Mouse (Mus musculus) right cerebral cortex, adult 18-20 months (tissue): ENCODE measurements around the gene Prkar1b.

Source experiments
- DNase-seq: peaks from one replicate; pipeline ENCODE4 v3.0.0; 2022; ENCODE audit warnings: mixed read lengths

Gene Prkar1b

DNA sequence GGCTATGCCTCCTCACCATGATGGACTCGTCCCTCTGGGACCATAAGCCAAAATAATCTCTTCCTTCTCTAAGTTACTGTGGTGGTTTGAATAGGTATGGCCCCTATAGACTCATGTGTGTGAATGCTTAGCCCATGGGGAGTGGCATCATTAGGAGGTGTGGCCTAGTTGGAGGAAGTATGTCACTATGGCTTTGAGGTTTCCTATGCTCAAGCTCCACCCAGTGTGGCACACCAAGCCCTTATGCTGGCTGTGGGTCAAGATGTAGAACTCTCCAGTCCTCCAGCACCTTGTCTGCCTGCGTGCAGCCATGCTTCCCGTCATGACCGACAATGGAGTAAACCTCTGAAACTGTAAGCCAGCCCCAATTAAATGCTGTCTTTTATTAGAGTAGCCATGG lies 4.1 kb downstream of the Prkar1b start:
- DNase-seq: no peak

DNA sequence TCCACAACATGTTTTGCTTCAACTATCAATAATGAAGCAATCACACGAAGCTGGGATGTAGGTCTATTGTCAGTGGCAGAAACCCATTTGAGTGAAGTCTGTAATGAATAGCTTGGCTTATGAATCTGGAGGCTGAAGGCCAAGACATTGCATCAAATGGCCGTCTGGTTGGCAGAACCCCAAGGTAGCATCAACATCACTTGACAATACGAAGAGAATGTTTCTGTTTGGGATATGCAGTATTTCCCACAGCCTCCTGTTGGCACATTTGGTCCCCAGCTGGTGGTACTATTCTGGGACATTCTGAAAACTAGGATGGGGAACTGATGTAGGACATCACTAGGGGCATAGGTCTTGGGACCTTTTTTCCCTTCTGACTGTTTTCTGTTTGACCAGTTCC lies 5.9 kb downstream of the Prkar1b start:
- DNase-seq: no peak

DNA sequence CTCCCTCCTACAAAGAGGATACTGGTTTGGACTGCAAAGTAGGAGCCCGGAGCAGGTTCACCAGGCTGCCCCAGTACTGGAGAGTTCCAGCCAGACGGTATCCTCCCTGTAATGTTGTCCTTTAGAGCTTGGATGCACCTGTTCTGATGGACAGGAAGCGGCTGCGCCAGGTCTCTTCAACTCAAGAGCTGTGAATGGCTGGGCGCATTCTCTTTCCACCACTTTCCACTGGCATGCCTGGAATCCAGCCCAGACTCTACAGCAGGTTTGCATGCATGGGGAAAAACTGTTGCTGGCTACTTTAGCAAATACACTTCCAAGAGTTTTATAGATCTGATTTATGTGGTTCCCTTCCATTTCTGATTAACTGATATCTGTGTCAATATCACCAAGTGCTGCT lies 8.5 kb downstream of the Prkar1b start:
- peak; percentile 57 for DNase-seq

DNA sequence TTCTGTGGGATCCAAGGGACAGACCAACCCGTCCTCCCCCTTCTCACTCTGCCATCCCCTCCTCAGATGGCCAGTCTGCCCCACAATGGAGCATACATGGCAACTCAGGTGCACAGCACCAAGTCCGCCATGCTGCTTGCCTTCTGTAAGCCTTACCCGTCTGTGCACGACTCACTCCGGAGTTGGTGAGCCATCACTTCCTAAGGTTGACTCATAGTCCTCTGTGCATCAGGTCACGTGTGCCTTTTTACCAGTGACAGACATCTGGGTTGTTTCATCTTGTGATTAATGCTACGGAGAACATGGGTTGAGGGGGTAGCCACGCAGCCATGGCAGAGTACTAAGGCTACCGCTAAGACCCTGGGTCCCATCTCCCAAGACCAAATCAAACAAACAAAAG lies 9.2 kb downstream of the Prkar1b start:
- peak; percentile 20 for DNase-seq

DNA sequence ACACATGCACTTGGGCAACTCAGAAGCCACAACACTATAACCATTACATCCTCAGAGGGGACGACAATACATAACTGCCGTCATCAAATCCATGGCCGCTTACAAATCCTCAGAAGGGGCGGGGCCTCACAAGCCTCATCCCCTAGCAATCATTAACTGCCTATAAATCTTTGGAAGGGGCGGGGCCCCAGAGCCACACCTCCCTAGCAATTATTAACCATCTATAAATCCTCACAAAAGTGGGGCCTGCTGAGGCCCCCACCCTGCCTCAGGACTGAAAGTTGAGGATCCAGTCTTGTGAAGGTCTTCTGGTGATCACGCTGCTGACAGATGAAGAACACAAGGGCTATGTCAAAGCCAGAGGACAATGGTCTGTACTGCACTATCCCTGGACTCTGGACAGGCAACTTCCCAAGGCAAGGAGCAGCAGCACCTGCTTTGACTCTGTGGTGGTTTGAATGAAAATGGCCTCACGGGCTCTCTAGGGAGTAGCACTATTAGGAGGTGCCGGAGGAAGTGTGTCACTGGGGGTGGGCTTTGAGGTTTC lies 10.8 kb downstream of the Prkar1b start:
- no peak for DNase-seq

DNA sequence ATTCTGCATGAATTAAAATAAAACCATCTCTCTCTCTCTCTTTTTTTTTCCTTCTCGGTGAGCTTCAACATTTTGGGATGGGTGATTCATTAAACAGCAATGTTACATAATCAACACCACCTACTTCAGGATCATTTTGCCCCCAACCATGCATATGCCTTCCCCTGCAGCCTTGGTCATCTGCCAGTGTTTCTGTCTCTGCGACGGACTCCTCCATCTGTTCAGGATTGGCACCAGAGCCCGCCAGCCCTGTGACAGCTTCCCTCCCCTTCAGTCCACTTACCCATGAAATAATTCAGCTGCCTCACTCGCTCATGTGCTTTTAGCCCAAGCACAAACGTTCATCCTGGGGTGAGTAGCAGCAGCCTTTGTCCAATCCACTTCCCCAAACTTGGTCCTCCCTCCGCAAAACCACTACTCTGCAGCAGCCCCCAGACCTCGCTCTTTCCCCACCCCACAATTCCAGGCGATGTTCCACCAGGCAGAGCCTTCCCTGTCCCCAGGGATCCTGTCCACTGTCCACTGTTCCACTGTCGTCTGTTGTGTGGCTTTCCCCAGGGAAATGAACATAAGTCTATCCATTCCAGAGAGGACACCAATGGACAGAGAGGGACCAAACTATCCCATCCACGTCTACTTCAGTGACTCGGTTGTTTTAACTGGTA lies 11.4 kb downstream of the Prkar1b start:
- peak; percentile 90 for DNase-seq

DNA sequence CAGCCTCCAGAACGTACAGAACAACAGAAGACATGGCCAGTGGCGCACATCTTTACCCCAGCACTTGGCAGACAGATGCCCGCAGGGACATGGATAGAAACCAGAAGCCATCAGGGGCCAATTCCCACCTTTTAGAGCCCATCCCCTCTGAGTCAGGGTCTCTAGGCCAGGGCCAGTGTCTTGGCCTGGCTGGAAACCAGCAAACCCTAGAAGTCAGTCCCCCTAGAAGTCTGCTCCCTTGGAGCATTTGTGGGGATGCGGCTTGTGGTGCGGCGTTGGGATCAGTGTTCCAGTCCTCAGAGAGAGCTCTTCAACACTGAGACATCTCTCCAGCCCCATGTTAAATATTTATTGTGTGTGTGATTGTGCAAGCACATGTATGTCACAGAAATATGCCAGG lies 12.6 kb downstream of the Prkar1b start:
- DNase-seq: no peak

DNA sequence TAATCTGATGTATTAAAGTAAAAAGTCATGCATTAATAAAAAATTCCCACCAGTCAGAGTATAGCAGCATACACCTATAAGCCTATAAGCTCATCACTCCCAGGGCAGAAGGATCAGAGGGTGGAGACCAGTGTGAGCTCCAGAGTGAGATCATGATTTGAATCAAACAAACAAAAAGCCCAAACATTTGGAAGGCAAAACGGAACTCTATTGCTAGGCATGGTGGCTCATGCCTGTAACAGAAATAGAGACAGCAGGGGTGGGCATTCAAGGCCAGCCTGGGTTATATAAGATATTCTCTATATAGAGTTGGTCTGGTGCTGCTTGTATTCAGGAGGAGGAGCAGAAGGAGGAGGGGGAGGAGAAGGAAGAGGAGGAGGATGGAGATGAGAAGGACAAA lies 13.5 kb downstream of the Prkar1b start:
- DNase-seq: peak; percentile 39

DNA sequence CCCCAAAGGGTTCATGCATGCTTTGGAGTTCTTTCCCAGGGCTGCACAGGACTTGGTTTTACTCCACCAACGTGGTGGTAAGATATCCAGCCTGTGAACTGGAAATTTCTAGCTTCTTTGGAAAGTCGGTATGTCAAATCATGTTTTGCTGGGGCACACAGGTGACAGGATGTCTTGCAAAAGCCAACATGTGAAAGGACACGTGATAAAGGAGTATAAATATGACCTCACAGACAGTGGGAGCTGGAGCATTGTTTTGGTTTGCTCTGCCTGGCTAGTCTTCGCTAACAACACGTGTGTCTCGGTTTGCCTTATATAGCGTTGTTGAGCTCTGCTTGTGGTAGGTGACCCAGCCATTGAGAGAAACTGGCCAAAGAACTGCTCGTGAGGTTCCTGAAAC lies 15.3 kb downstream of the Prkar1b start:
- DNase-seq: no peak

DNA sequence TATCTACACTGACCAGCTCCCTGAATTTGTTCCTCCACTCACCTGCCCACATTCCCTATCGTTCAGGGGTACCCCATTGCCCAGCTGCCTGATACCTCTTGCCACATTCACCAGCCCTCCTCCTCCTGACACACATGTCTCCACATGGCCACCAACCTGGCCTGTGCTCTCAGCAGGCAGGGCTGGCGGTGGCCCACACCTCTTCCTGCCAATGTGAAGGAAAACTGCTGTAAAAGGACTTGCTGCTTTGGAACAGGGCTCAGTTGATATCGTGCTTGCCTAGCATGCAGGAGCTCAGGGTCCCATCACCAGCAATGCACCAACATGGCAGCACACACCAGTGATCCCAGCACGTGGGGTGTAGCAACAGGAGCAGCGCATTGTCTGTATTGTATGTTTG lies 19.4 kb downstream of the Prkar1b start:
- DNase-seq: no peak

DNA sequence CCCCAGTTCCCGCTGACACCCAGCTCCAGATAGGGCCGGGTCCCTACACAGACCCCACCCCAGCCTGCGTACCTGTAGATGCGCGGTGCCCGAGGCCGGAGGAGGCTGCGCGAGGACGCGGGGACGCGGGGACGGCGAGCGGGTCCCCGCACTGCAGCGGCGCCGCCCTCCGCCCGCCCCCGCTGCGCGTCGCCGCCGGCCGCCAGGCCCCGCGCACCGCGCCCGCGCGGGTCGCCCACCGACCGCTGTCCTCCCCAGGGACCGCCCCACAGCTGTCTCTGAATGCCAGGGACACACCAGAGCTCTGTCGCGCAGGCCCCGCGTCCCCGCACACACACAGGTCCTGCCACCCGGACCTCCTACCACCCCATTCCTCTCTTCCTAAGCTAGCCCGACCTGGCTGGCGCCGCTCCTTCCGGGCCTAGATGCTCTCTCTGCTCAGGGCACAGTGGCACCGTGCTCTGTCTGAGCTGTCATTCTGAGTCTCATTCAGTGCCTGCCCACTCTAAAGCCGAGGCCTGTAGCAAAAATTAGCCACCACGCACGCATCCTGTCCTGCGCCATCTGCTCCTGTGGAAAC lies 20.1 kb downstream of the Prkar1b start:
- DNase-seq: peak; percentile 80

DNA sequence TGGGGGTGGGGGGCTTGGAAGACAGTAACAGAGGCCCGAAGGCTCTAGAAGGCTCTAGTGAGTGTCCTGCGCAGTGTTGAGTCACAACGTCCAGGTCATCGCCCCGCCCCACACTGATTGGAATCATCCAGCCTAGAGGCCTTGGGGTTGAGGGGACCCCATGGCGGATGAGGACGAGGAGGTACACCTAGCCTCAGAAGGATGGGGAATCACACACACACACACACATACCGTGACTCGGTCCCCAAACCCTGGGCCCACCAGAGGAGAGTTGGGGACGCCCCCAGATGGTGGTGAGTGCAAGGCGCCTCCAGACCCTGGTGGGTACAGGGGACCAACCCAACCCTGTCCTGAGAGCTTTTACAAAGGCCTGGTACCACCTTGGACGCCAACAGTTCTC lies 20.7 kb downstream of the Prkar1b start:
- DNase-seq: no peak

DNA sequence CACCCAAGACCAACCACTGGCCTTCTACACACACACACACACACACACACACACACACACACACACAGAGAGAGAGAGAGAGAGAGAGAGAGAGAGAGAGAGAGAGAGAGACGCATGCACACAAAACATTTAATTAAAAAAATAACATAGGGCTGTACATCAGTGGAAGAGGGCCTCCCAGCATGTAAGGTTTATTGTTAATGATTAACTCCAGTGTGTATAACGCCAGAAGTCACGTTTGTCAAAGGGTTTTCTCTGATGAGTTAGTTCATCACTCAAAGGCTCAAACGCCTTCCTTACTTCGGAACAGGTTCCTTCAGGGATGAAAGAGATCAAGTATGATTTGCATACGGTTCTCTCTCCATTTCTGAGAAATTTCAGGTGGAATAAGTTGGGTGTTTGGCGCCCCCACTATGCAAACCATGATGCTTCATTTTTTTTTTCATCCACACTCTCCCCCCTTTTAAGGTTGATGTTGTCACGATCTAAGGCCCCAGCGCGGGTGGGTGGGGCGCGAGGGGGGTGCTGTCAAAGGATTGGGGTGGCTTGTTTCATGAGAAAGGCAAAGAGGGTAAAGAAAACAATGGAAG lies 21.2 kb downstream of the Prkar1b start:
- no peak for DNase-seq

DNA sequence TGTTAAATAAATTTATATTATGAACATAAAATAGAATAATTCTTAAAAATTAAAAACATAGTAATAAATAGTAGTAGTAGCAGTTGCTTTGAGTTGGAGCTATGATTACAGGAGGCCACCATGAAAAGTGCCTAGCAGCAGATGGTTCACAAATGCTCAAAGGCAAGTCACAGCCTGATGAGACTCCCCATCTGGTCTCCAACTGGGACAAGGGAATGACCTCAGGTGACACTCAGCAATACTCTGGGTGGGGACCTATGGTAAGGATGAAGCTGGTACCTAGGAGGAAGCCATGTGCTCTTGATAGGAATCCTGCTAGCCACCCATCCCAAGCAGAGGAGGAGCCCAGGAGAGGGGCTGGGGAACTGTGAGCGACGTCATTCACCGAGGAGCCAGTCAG lies 24.1 kb downstream of the Prkar1b start:
- no peak for DNase-seq

DNA sequence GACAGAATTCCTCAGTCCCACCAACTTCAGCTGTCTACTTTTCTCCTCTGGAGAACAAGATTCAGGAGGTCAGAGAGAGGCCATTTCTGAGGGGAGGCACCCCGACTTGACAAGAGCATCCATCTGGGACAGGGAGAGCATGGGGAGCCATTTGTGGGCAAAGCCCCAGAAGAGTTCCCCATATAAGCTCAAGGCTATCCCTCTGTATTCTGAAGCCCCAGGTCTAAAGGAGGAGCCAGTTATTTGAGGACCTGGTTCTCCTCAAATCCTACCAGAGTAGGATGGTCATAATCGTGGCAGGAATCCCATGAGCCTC lies 30.9 kb downstream of the Prkar1b start:
- no peak for DNase-seq

DNA sequence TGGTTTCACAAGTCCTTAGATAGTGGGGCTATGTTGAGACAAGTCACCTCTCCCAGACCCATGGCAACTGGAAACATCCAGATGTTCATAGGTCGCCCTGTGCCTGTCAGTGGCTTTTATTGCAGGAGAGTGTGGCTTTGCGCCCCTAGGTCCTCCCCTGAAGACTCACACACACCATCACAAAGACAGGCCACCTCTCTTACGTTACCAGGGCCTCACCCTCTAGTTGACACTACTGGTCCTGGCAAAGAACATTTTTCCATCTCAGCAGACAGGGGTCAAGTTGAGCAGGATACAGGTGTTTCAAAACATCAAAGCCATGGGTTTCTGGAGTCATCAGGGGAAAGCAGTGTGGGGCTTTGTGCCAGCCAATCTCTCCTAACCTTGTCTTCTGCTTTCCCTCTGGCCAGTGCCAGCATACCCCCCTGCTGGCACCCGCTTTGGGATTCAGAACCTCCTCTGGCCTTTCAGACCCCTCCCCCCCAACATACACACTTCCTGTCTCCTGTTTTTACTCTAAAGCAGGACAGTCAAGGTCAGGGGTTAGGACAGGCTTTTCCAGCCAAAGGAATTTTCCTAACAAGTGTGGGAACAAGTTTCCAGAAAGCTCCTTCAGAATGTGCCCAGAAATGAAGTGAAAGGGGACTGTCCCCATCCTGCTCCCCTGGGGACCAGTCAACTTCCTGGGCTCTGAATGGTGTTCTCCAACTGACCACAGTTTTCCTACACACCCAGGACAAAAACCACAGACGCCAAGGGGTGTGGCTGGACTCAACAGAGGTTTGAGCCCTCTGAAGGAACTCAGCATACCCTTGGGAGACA lies 31.5 kb downstream of the Prkar1b start:
- no peak for DNase-seq

DNA sequence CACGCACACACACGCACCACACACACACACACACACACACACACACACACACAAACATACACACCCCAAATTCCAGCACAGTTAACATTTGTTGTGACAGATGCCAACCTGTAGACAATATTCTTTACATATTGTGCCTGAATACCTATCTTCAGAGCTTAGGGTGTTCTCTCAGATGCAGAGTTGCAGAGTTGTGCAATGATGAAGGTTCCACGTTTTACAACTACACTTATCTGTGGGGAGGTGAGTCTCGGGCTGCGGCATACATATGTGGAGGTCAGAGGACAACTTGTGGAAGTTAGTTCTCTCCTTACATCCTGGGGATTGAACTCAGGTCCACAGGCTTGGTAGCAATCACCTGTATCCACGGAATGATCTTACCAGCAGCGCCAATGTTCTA lies 34.3 kb downstream of the Prkar1b start:
- no peak for DNase-seq

DNA sequence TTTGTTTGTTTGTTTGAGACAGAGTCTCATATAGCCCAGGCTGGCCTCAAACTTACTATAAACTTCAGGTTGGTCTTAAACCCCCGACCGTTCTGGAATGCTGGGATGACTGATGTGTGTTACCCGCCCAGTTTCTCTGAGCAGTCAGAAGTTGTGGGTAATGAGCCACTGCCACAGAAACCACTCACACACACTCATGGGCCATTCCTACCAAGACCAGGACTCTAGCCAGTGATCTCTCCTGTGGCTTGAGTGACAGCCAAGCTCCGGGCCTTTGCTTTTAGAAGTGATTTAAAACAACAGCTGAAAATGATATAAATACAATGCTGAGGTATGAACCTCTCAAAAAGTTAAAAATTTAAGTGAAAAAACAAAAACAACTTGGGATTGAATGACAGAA lies 34.9 kb downstream of the Prkar1b start:
- DNase-seq: no peak

DNA sequence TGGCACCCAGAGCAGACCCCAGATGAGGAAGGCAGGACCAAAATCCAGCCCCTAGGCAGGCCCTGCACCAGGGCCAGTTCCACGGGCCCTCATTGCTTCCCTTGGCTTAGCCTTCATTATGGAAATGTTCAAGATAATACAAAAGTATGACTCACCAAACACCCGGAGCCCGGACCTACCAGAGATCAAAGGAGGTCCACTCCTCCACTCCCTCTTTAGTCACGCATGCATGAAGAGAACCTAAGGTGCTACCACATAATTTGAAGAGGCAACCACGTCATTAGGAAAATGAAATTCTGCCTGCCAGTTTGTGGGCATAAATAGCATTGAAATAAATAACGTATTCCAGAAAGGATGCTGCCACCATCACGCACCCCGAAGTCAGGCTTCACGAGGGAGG lies 37.4 kb downstream of the Prkar1b start:
- no peak for DNase-seq

DNA sequence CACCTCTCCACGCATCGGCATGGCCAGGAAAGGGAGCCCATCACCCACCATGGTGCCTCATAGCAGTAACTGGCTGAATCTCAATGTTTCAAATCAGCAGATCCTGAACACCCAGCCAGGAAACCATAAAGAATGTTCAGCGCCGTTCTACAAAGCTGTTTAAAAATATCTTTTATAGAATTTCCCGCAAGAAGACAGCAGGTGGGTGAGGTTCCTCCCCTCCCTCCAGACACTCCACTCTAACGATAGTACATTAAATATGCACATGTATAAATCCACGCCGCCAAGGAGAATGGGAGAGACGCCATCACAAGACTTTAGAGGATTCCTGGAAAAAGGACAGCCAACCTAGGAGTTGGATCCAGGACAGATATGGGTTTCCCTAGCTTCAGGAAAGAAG lies 37.8 kb downstream of the Prkar1b start:
- peak; percentile 47 for DNase-seq

DNA sequence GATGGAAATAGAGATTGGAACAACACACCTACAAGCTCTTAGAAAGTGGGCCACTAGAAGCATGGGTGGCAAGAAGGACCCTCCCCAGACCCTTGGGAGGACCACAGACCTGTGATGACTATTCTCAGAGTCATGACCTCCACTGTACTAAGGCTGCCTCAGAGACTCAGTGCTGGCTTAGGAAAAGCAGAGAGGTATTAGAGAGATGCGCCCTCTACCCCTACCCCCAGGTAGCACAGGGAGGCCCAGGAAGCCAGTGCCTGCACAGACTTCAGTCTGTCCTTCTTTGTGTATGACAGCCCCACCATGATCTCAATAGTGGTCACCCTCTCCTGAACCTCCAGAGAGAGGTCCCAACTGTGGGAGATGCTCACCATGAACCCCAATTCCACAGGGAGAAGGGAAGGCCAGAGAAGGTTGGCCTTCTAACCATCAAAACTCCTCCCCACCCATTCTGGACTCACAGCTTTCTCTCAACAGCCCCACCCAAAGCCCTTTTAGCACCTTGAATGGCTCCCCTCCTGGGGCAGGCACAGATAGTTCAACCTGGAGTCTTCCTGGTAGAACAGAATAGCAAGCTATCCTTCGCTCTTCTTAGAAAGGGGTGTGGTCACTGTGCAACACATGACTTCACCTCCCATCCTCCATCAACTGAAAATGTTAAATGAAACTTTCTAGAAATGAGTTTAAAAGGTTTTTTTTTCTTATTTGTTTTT lies 39.5 kb downstream of the Prkar1b start:
- DNase-seq: no peak

DNA sequence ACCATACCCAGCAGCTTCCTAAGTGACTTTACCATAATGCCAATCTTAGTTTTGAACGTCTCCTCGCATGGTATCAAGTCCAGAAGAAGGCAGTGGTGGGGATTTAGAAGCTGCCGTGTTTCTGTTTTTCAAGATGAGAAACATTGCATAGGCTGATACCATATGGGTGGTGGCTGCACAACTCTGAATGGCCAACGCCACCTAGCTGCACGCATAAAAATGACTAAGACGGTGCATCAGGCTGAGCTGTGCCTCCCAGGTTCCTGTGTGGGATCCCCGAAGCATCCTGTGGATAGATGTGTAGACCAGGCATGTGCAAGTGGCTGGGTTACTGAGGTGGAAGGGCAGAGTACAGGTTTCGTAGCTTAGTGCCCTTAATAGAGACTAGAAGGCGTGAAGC lies 42.0 kb downstream of the Prkar1b start:
- DNase-seq: no peak

DNA sequence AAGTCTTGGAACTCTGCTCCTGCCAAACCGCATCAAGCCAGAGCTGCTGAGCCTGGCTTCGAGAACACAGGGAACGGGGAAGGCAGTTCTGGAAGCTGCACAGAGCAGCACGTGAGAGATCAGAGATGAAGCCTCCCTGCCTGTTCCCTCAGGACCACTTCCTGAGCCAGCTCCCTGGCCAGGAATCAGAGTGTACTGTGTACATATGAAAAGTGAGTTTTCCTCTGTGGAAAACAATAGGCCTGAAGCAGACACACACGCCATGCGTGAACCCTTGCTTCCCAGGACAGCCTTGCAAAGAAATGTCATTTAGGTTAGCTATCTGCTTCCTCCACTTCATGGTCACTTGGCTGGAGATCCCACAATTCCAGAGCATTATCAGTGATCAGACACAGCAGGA lies 48.0 kb downstream of the Prkar1b start:
- no peak for DNase-seq
